Mouse (Mus musculus) liver, adult 2 months (tissue): ENCODE measurements around the gene Sema4d. TPM values are rescaled to one million over a fixed set of nuclear protein-coding genes. Genes with fewer than 3 reads are reported as not detected.

Source experiments
- DNase-seq: peaks from one replicate; pipeline ENCODE4 v3.0.0-alpha.2; 2011; ENCODE audit warnings: low read depth, low spot score; ENCODE audit errors: extremely low read depth
- H3K27ac ChIP-seq: fragments of 200-500 bp; replicated peaks from 2 replicates; pipeline ENCODE4 v1.5.1; 2012; ENCODE audit warnings: low read depth, mild to moderate bottlenecking, control low read depth, inconsistent platforms, low read length; ENCODE audit not compliant: insufficient read depth
- H3K27me3 ChIP-seq: fragments of 200-500 bp; 2 replicates; pipeline ENCODE4 v1.6.1; 2012; ENCODE audit warnings: mild to moderate bottlenecking, moderate library complexity, low read length, inconsistent platforms; ENCODE audit not compliant: control insufficient read depth, insufficient read depth
- H3K36me3 ChIP-seq: fragments of 200-500 bp; 2 replicates; pipeline ENCODE4 v1.6.1; 2012; ENCODE audit warnings: low read length, inconsistent platforms; ENCODE audit not compliant: control insufficient read depth, insufficient read depth
- H3K4me1 ChIP-seq: fragments of 200-500 bp; 2 replicates; pipeline ENCODE4 v1.6.1; 2011; ENCODE audit warnings: low read length; ENCODE audit not compliant: control insufficient read depth, insufficient read depth
- H3K4me3 ChIP-seq: fragments of 200-500 bp; 2 replicates; pipeline ENCODE4 v1.5.1; 2011; ENCODE audit warnings: low read depth, mild to moderate bottlenecking, control low read depth, low read length, moderate library complexity; ENCODE audit not compliant: insufficient read depth
- H3K79me2 ChIP-seq: fragments of 200-500 bp; 2 replicates; pipeline ENCODE4 v1.6.1; 2012; ENCODE audit warnings: inconsistent platforms, mild to moderate bottlenecking, low read length, moderate library complexity; ENCODE audit not compliant: control insufficient read depth, insufficient read depth
- H3K9ac ChIP-seq: fragments of 200-500 bp; 2 replicates; pipeline ENCODE4 v1.6.1; 2012; ENCODE audit warnings: low read depth, mild to moderate bottlenecking, control low read depth, inconsistent platforms, low read length
- CTCF ChIP-seq: fragments of 200-500 bp; IDR thresholded peaks from 2 replicates; pipeline ENCODE4 v1.5.1; 2011; ENCODE audit warnings: low read depth, low read length, control low read depth
- POLR2A ChIP-seq: fragments of 200-500 bp; IDR thresholded peaks from 2 replicates; pipeline ENCODE4 v1.6.1; 2011; ENCODE audit warnings: low read length, control low read depth; ENCODE audit not compliant: insufficient read depth; ENCODE audit errors: extremely low read depth
- WGBS: fragments of 180-500 bp; shearing (Covaris S2); methylation state at CpG from one replicate; pipeline ENCODE4 v1.1.7; 2018; 5-methylcytosine and 5-hydroxymethylcytosine counted together
- polyA plus RNA-seq: library from polyadenylated mRNA; depleted of rRNA; stranded (reverse); fragments of >200 nt; gene quantifications from 2 replicates; pipeline ENCODE4 v1.2.3, GENCODE M21; 2012
- total RNA-seq: library from RNA; depleted of rRNA; stranded (reverse); fragments of >200 nt; gene quantifications from 2 replicates; pipeline ENCODE4 v1.2.3, GENCODE M21; 2014

The Sema4d gene
- total and polyA plus RNA-seq, 2 experiments: 0.74 to 0.94 TPM

GRCm38 (mm10) chr13:51645872-51646271 lies 147.7 kb downstream of the Sema4d start:
- no peak for TF ChIP-seq POLR2A
- no peak for TF ChIP-seq CTCF
- Histone ChIP-seq H3K27me3 (no peaks in the 10 kb centered on the region), H3K36me3 (peaks cover 4% of the 10 kb centered on the region), H3K27ac (peak overlapping the region; percentile 92), H3K4me3 (peak overlapping the region; percentile 82), H3K79me2 (no peaks in the 10 kb centered on the region; the same call in 1 of the 2 replicates), H3K9ac (peak overlapping the region; percentile 86), H3K4me1 (peaks cover 2% of the 10 kb centered on the region)
- DNase-seq: peak; percentile 89
- under 1% methylated on average over 7 of the region's 7 CpGs for WGBS

- no peak for TF ChIP-seq CTCF
- TF ChIP-seq POLR2A: peak; percentile 78; the same call in 1 of the 2 replicates
- Histone ChIP-seq H3K4me1 (peaks cover 2% of the 10 kb centered on the region), H3K79me2 (no peaks in the 10 kb centered on the region; the same call in 1 of the 2 replicates), H3K36me3 (peaks cover 2% of the 10 kb centered on the region; the same call in 1 of the 2 replicates), H3K27me3 (no peaks in the 10 kb centered on the region), H3K4me3 (peak within 1 kb of the TSS; percentile 82), H3K27ac (peak within 1 kb of the TSS; percentile 92), H3K9ac (peak within 1 kb of the TSS; percentile 86)
- peak; percentile 98 for DNase-seq
- under 1% methylated on average over 83 of the region's 83 CpGs for WGBS
Measured at GRCm38 (mm10) chr13:51644829-51645789, 148.4 kb downstream of the Sema4d start, which contains the start of gene Cks2. Gene Cks2 (plus strand): TSS chr13:51645232.

GRCm38 (mm10) chr13:51643924-51644828 lies 149.4 kb downstream of the Sema4d start:
- H3K27ac ChIP-seq: peak overlapping the region; percentile 69
- TF ChIP-seq CTCF (no peak), POLR2A (no peak)
- DNase-seq: peak; percentile 33
- H3K27me3 ChIP-seq: no peaks in the 10 kb centered on the region
- peaks cover 2% of the 10 kb centered on the region for H3K4me1 ChIP-seq
- H3K9ac ChIP-seq: peak overlapping the region; percentile 59
- no peaks in the 10 kb centered on the region; the same call in 1 of the 2 replicates for H3K79me2 ChIP-seq
- WGBS: 22% methylated on average over 20 of the region's 20 CpGs
- H3K4me3 ChIP-seq: peak overlapping the region; percentile 64
- no peaks in the 10 kb centered on the region for H3K36me3 ChIP-seq

GRCm38 (mm10) chr13:51642171-51642778 lies 151.3 kb downstream of the Sema4d start:
- 13% methylated on average over 11 of the region's 11 CpGs for WGBS
- peak; percentile 79 for DNase-seq
- TF ChIP-seq CTCF (no peak), POLR2A (no peak)
- no peaks in the 10 kb centered on the region; the same call in 1 of the 2 replicates for H3K79me2 ChIP-seq
- peaks cover 2% of the 10 kb centered on the region for H3K4me1 ChIP-seq
- H3K36me3 ChIP-seq: no peaks in the 10 kb centered on the region
- no peaks in the 10 kb centered on the region for H3K27me3 ChIP-seq
- H3K4me3 ChIP-seq: peak overlapping the region; percentile 22
- peak overlapping the region; percentile 92 for H3K27ac ChIP-seq
- peak overlapping the region; percentile 58 for H3K9ac ChIP-seq

GRCm38 (mm10) chr13:51641424-51641823 lies 152.1 kb downstream of the Sema4d start:
- Histone ChIP-seq H3K27ac (no peak overlapping the region), H3K4me3 (no peak overlapping the region), H3K27me3 (no peaks in the 10 kb centered on the region), H3K4me1 (peaks cover 2% of the 10 kb centered on the region), H3K79me2 (no peaks in the 10 kb centered on the region), H3K36me3 (no peaks in the 10 kb centered on the region), H3K9ac (no peak overlapping the region)
- no peak for DNase-seq
- no peak for TF ChIP-seq CTCF
- no peak for TF ChIP-seq POLR2A
- 78% methylated on average over 3 of the region's 3 CpGs for WGBS
